Mouse (Mus musculus) limb, embryonic 14.5 days (tissue): ENCODE measurements around the gene Rgs9. TPM values are rescaled to one million over a fixed set of nuclear protein-coding genes. Genes with fewer than 3 reads are reported as not detected.
A peak's percentile ranks its signal among the peaks of the same experiment; 100 is the strongest.
"Not testable (repeated sequence)": the region's sequence is repeated elsewhere in the genome, so short reads cannot be mapped to it uniquely, and the experiment has no call there.

Experiments used
- ATAC-seq: fragments of 200-750 bp; cut with Nextera tagmentation; 2 replicates; pipeline ENCODE4 v1.8.0; 2017; ENCODE audit warnings: low read depth, moderate number of reproducible peaks, moderate TSS enrichment; ENCODE audit not compliant: low FRiP score
- DNase-seq: peaks from one replicate; pipeline ENCODE4 v3.0.0-alpha.2; 2015; ENCODE audit warnings: low spot score
- H3K27ac ChIP-seq: fragments of 300-500 bp; sonication (generic); replicated peaks from 2 replicates; pipeline ENCODE4 v1.5.1; 2014; ENCODE audit warnings: low read depth, mild to moderate bottlenecking, low read length, moderate library complexity, mixed read lengths
- H3K27me3 ChIP-seq: fragments of 300-500 bp; sonication (generic); 2 replicates; pipeline ENCODE4 v1.6.1; 2014; ENCODE audit warnings: low read length, mixed read lengths; ENCODE audit not compliant: control insufficient read depth, insufficient read depth
- H3K36me3 ChIP-seq: fragments of 300-500 bp; sonication (generic); 2 replicates; pipeline ENCODE4 v1.6.1; 2014; ENCODE audit warnings: mild to moderate bottlenecking, low read length, moderate library complexity, mixed read lengths; ENCODE audit not compliant: control insufficient read depth, insufficient read depth
- H3K4me1 ChIP-seq: fragments of 300-500 bp; sonication (generic); 2 replicates; pipeline ENCODE4 v1.6.1; 2014; ENCODE audit warnings: antibody characterized with exemption, low read length, mixed read lengths; ENCODE audit not compliant: control insufficient read depth, insufficient read depth
- H3K4me2 ChIP-seq: fragments of 300-500 bp; sonication (generic); replicated peaks from 2 replicates; pipeline ENCODE4 v1.6.1; 2014; ENCODE audit warnings: low read depth, mild to moderate bottlenecking, low read length, moderate library complexity; ENCODE audit not compliant: severe bottlenecking
- H3K4me3 ChIP-seq: fragments of 300-500 bp; sonication (generic); replicated peaks from 2 replicates; pipeline ENCODE4 v1.5.1; 2014; ENCODE audit warnings: low read length
- H3K9ac ChIP-seq: fragments of 300-500 bp; sonication (generic); 2 replicates; pipeline ENCODE4 v1.6.1; 2014; ENCODE audit warnings: mild to moderate bottlenecking, low read depth, low read length, moderate library complexity; ENCODE audit not compliant: severe bottlenecking
- H3K9me3 ChIP-seq: fragments of 300-500 bp; sonication (generic); 2 replicates; pipeline ENCODE4 v1.6.1; 2016; ENCODE audit warnings: low read length; ENCODE audit not compliant: control insufficient read depth
- POLR2A ChIP-seq: fragments of 200-500 bp; IDR thresholded peaks from 2 replicates; pipeline ENCODE4 v1.8.0; 2012; ENCODE audit warnings: inconsistent platforms, mild to moderate bottlenecking, moderate library complexity, borderline replicate concordance; ENCODE audit not compliant: insufficient read depth, insufficient read length; ENCODE audit errors: extremely low read depth
- WGBS: fragments of 180-500 bp; shearing (Covaris S2); extraction: QIAGEN DNeasy Blood & Tissue Kit; methylation state at CpG from one replicate; pipeline ENCODE4 v1.1.7; 2014; 5-methylcytosine and 5-hydroxymethylcytosine counted together
- polyA plus RNA-seq, 2 experiments: library from polyadenylated mRNA; depleted of rRNA in 1 of 2; stranded (reverse) in 1 of 2; unstranded in 1 of 2; fragments of >200 nt; fragmentation: Nextera tagmentation in 1 of 2; extraction: Ambion mirVana in 1 of 2; gene quantifications; 2 replicates each; pipeline versions ENCODE4 v1.2.1 to v1.2.3; 2012 to 2014

Gene Rgs9
- polyA plus RNA-seq (2012; rRNA removed) (6.0 and 6.1 TPM in 2 replicates), polyA plus RNA-seq (2014; fragmentation: Nextera tagmentation; extraction: Ambion mirVana) (2.1 and 3.3 TPM in 2 replicates)

GRCm38 (mm10) chr11:109297710-109298375 lies at the start of gene Rgs9:
Gene Rgs9 (minus strand): TSS chr11:109298129.
- Histone ChIP-seq H3K4me3 (peak within 1 kb of the TSS; percentile 42), H3K27me3 (no peaks in the 10 kb centered on the region; the same call in 1 of the 2 replicates), H3K27ac (no peak within 1 kb of the TSS), H3K4me2 (peak within 1 kb of the TSS; percentile 74), H3K9me3 (no peaks in the 10 kb centered on the region), H3K4me1 (peaks cover 6% of the 10 kb centered on the region), H3K9ac (peak within 1 kb of the TSS; percentile 57), H3K36me3 (no peaks in the 10 kb centered on the region)
- ATAC-seq (peak; percentile 97), DNase-seq (peak; percentile 92)
- TF ChIP-seq POLR2A: peak; percentile 43; the same call in 1 of the 2 replicates
- 3% methylated on average over 36 of the region's 37 CpGs for WGBS

- Histone ChIP-seq H3K4me1 (peaks cover 6% of the 10 kb centered on the region), H3K27me3 (no peaks in the 10 kb centered on the region), H3K4me2 (no peak overlapping the region), H3K9ac (no peak overlapping the region), H3K27ac (no peak overlapping the region), H3K4me3 (no peak overlapping the region), H3K36me3 (no peaks in the 10 kb centered on the region), H3K9me3 (no peaks in the 10 kb centered on the region)
- TF ChIP-seq POLR2A: no peak
- peak; percentile 47 for DNase-seq
- ATAC-seq: 0 out of 2 replicates have a peak, but pooled peaks have one; percentile 37
- 55% methylated on average over 10 of the region's 10 CpGs for WGBS
Measured at GRCm38 (mm10) chr11:109347242-109347959, 49.5 kb upstream of the Rgs9 start.

GRCm38 (mm10) chr11:109343991-109344599 lies 46.2 kb upstream of the Rgs9 start:
- Histone ChIP-seq H3K27ac (no peak overlapping the region), H3K36me3 (no peaks in the 10 kb centered on the region), H3K27me3 (no peaks in the 10 kb centered on the region), H3K4me1 (peaks cover 6% of the 10 kb centered on the region), H3K9ac (no peak overlapping the region), H3K4me3 (no peak overlapping the region), H3K9me3 (no peaks in the 10 kb centered on the region), H3K4me2 (no peak overlapping the region)
- TF ChIP-seq POLR2A: no peak
- DNase-seq (no peak), ATAC-seq (no peak)
- 34% methylated on average over 10 of the region's 10 CpGs for WGBS

- ATAC-seq (no peak), DNase-seq (no peak)
- no peaks in the 10 kb centered on the region for H3K9me3 ChIP-seq
- no peaks in the 10 kb centered on the region for H3K27me3 ChIP-seq
- no peak overlapping the region for H3K4me2 ChIP-seq
- H3K9ac ChIP-seq: no peak overlapping the region
- no peak for TF ChIP-seq POLR2A
- H3K27ac ChIP-seq: no peak overlapping the region
- H3K4me1 ChIP-seq: peaks cover 6% of the 10 kb centered on the region
- WGBS: 35% methylated on average over 7 of the region's 7 CpGs
- no peaks in the 10 kb centered on the region for H3K36me3 ChIP-seq
- H3K4me3 ChIP-seq: no peak overlapping the region
Measured at GRCm38 (mm10) chr11:109343558-109343957, 45.6 kb upstream of the Rgs9 start.

- H3K27ac ChIP-seq, H3K27me3 ChIP-seq, H3K36me3 ChIP-seq, H3K4me2 ChIP-seq, DNase-seq, H3K4me3 ChIP-seq, H3K9me3 ChIP-seq, ATAC-seq, H3K4me1 ChIP-seq, H3K9ac ChIP-seq: not testable (repeated sequence)
- WGBS: 76% methylated on average over 4 of the region's 4 CpGs
Measured at GRCm38 (mm10) chr11:109342666-109343065, 44.7 kb upstream of the Rgs9 start.
